11 mouse cellular contexts compared by ENCODE assay signal in genomic region chr15:11716168-11716842, GRCm38 (mm10).
DNase-seq lines count a peak whose midpoint lies in the region; TF ChIP-seq lines count a peak whose summit lies in the region.
"Had no signal": no experiment of that assay in that cellular context is flagged by ENCODE, and none has a peak within 500 bp of the region (broad histone marks: within the 10 kb centered on the region; RNA-seq: fewer than 3 reads in every experiment).

No protein-coding gene starts in this region.

- no peaks in the 10 kb centered on the region for H3K36me3 ChIP-seq in testis, adult 2 months (ENCODE audit: control insufficient read depth, insufficient read depth, low read length)
- H3K36me3 ChIP-seq: limb, embryonic 12.5 days had no signal

- peak overlapping the region; percentile 42 for H3K4me3 ChIP-seq in testis, adult 2 months (ENCODE audit: control insufficient read depth, low read depth, low read length)
- H3K4me3 ChIP-seq: limb, embryonic 12.5 days had no signal

- no peak overlapping the region for H3K27ac ChIP-seq in testis, adult 2 months (ENCODE audit: control insufficient read depth, insufficient read depth, low read depth, low read length)
- H3K27ac ChIP-seq: limb, embryonic 12.5 days had no signal

- no peak for DNase-seq in testis, postnatal 10 days (ENCODE audit: low spot score)
- DNase-seq in adipocyte (ENCODE audit: low spot score), result peak; percentile 81
- DNase-seq in lung, postnatal 25 days (ENCODE audit: low spot score), result peak; percentile 11
- DNase-seq in thymus, postnatal 25 days, result peak; percentile 6
- no peak for DNase-seq in neural tube, embryonic 10.5 days (ENCODE audit: extremely low spot score, low spot score)
- no peak for DNase-seq in cerebellum, postnatal 25 days
- DNase-seq in adrenal gland, adult (ENCODE audit: inconsistent age in 2 of 2, low spot score in 1 of 2), result no peak
- DNase-seq: cerebellum, postnatal 36 days; midbrain, embryonic 14.5 days had no signal

- no peak for TF ChIP-seq POLR2A in testis, adult 2 months (IDR thresholded peaks at IDR 0.05; ENCODE audit: control insufficient read depth, low read depth, low read length)

- no peak for TF ChIP-seq CTCF in testis, adult 2 months (IDR thresholded peaks at IDR 0.05; ENCODE audit: control insufficient read depth, insufficient read depth, insufficient replicate concordance, low read depth, low read length)

- no peaks in the 10 kb centered on the region for H3K27me3 ChIP-seq in testis, adult 2 months (ENCODE audit: control insufficient read depth, insufficient read depth, low read length)
- H3K27me3 ChIP-seq: limb, embryonic 12.5 days had no signal

- H3K4me1 ChIP-seq in testis, adult 2 months (ENCODE audit: control insufficient read depth, insufficient read depth, low read length), result no peaks in the 10 kb centered on the region
- H3K4me1 ChIP-seq: limb, embryonic 12.5 days had no signal

Comparison
In these comparisons a context has a peak if more than half of its experiments do, and no peak if none do; other contexts are left out.
1. DNase-seq: peak in adipocyte (single experiment), lung, postnatal 25 days (single experiment) and thymus, postnatal 25 days (single experiment); none in testis, postnatal 10 days (single experiment), neural tube, embryonic 10.5 days (single experiment), cerebellum, postnatal 25 days (0 of 2) and adrenal gland, adult (0 of 2).